Mouse (Mus musculus): Measurements from ENCODE around the gene Fam117a. TPM values are rescaled to one million over a fixed set of nuclear protein-coding genes. Genes with fewer than 3 reads are reported as not detected.

Fam117a gene
- polyA plus RNA-seq, 1 experiment from 2014 or later, result 7.7 TPM

- no peak overlapping the region for H3K9ac ChIP-seq
- H3K9me3 ChIP-seq, result no peaks in the 10 kb centered on the region
- H3K4me3 ChIP-seq, result no peak overlapping the region
- no peaks in the 10 kb centered on the region for H3K27me3 ChIP-seq (replicated peaks)
- H3K36me3 ChIP-seq, result no peaks in the 10 kb centered on the region
- no peak for ATAC-seq (ENCODE audit: extremely low read depth, insufficient number of reproducible peaks, low FRiP score, low TSS enrichment)
- no peak overlapping the region for H3K27ac ChIP-seq (replicated peaks)
- peaks cover 21% of the 10 kb centered on the region for H3K4me1 ChIP-seq
- 49% methylated on average over 4 of the region's 4 CpGs for WGBS
- H3K4me2 ChIP-seq, result no peak overlapping the region
Observed at GRCm38 (mm10) chr11:95333209-95333608, 3.6 kb upstream of the Fam117a start.

DNA sequence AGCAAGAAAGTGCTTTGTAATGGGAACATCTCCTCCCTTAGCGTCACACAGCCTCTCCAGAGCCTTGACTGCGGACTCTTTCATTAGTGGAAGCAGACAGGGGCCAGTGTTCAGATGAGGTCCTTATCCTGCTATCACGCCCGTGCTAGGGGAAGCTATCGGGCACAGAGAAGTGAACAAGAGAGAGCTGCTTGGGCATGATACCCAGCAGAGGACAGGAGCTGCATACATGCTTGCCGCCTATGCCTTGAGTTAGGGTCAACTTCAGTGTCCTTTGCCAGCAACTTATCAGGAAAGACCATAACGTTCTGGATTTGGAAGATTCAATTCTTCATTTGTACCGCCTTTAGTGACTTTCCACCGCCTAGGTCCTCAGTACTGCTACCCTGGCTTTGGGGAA lies 3.0 kb upstream of the Fam117a start:
- Histone ChIP-seq H3K27ac (replicated peaks) (no peak overlapping the region), H3K9ac (no peak overlapping the region), H3K9me3 (no peaks in the 10 kb centered on the region), H3K27me3 (replicated peaks) (no peaks in the 10 kb centered on the region), H3K4me1 (peaks cover 27% of the 10 kb centered on the region), H3K4me3 (no peak overlapping the region), H3K36me3 (no peaks in the 10 kb centered on the region), H3K4me2 (no peak overlapping the region)
- ATAC-seq (ENCODE audit: extremely low read depth, insufficient number of reproducible peaks, low FRiP score, low TSS enrichment), result no peak
- WGBS, result 75% methylated on average over 9 of the region's 9 CpGs

DNA sequence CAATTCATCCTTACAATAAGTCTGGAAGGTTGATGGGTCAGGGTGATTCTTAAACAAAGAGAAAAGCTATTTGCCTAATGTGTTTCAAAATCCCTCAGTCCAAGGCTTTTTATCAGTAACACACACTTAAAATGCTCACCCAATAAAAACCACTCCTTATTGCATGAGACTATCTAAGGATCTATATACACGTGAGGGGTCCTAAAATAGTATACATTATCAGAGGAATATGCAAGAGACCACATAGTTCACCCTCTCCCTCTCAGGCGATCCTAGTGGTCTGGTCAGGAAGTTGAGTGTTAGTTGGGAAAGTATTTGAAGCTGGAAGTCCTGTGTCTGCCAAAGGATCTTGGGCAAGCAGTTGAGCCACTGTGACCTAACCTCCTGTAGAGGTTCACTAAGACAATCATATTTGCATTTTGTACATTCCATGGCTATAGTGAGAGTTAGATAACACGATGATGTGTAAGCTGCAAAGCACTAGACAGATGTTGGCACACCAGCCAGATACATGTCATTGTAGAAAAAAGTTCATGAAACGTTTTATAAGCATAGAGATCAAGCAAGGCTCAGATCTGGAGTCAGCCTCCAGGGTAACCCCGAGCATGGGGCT lies 2.3 kb upstream of the Fam117a start:
- H3K27ac ChIP-seq (replicated peaks), result no peak overlapping the region
- H3K9me3 ChIP-seq, result no peaks in the 10 kb centered on the region
- H3K4me2 ChIP-seq, result no peak overlapping the region
- H3K36me3 ChIP-seq, result no peaks in the 10 kb centered on the region
- no peak for ATAC-seq (ENCODE audit: extremely low read depth, insufficient number of reproducible peaks, low FRiP score, low TSS enrichment)
- peaks cover 34% of the 10 kb centered on the region for H3K4me1 ChIP-seq
- H3K9ac ChIP-seq, result no peak overlapping the region
- H3K4me3 ChIP-seq, result no peak overlapping the region
- WGBS, result 36% methylated on average over 5 of the region's 5 CpGs
- no peaks in the 10 kb centered on the region for H3K27me3 ChIP-seq (replicated peaks)

DNA sequence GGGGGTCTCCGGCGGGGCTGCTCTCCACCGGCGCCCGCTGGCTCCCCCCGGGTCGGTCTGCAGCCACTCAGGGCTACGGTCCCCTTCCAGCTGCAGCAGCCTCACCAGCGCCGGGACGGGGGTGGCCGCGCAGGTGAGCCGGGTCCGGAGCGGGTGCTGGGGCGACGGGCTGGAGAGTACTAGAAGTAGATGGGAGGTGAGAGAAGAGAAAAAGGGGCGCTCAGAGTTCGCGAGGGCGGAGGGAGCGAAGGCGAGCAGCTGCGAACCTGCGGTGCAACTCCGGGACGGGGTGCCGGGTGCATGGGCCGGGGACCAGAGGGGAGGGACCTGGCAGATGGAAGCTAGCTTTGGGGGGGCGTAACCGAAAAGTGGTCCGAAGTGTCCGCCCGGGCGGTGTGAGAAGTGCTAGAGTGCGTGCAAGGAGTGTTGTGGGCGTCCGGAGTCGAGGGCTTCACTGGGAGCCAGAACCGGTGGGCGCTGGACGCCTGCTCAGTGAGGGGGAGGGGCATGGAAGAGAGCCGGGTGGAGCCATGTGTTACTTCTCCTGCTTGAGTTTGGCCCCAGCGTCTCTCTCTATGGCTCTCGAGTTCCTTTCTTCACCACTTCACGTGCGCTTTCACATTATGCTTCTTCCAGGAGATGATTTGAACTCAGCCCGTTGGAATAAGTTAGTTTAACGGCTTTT lies 453 bp downstream of the Fam117a start:
- H3K27me3 ChIP-seq (replicated peaks), result no peaks in the 10 kb centered on the region
- peak overlapping the region; percentile 97 for H3K4me2 ChIP-seq
- H3K27ac ChIP-seq (replicated peaks), result peak overlapping the region; percentile 74
- H3K4me3 ChIP-seq, result peak overlapping the region; percentile 95
- under 1% methylated on average over 47 of the region's 50 CpGs for WGBS
- peak; percentile 58 for ATAC-seq (ENCODE audit: extremely low read depth, insufficient number of reproducible peaks, low FRiP score, low TSS enrichment)
- H3K4me1 ChIP-seq, result peaks cover 40% of the 10 kb centered on the region
- peak overlapping the region; percentile 94 for H3K9ac ChIP-seq
- H3K36me3 ChIP-seq, result no peaks in the 10 kb centered on the region
- H3K9me3 ChIP-seq, result no peaks in the 10 kb centered on the region

DNA sequence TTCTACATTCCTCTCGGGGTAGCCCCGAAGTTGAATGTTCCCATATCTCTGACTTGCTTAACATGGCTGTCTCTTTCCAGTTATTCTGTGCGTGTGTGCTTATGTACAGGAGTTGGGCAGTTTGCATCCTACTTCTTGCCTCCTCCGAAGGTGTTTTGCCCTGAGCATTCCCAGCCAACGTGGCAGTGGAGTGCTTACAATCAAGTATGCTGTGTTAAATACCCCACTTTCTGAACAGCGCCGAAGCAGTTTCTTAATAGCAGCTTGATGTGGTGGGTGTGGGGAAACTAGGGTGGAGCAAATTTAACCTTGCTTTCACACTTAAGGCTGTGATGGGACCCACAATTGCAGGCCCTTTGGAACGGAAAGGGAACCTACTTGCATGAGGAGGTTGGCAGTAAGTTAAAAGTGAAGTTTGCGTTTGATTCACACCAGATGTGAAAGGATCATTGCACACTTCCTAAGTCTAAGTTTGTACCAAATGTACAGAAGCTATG lies 1.1 kb downstream of the Fam117a start:
- H3K4me3 ChIP-seq, result peak overlapping the region; percentile 95
- no peaks in the 10 kb centered on the region for H3K9me3 ChIP-seq
- peak overlapping the region; percentile 94 for H3K9ac ChIP-seq
- 26% methylated on average over 9 of the region's 9 CpGs for WGBS
- no peak for ATAC-seq (ENCODE audit: extremely low read depth, insufficient number of reproducible peaks, low FRiP score, low TSS enrichment)
- no peaks in the 10 kb centered on the region for H3K27me3 ChIP-seq (replicated peaks)
- H3K36me3 ChIP-seq, result no peaks in the 10 kb centered on the region
- H3K4me1 ChIP-seq, result peaks cover 41% of the 10 kb centered on the region
- H3K4me2 ChIP-seq, result peak overlapping the region; percentile 97
- peak overlapping the region; percentile 70 for H3K27ac ChIP-seq (replicated peaks)

- H3K4me2 ChIP-seq, result peak overlapping the region; percentile 97
- H3K4me3 ChIP-seq, result peak overlapping the region; percentile 95
- H3K9ac ChIP-seq, result peak overlapping the region; percentile 94
- H3K36me3 ChIP-seq, result no peaks in the 10 kb centered on the region
- no peaks in the 10 kb centered on the region for H3K9me3 ChIP-seq
- H3K27me3 ChIP-seq (replicated peaks), result no peaks in the 10 kb centered on the region
- H3K4me1 ChIP-seq, result peaks cover 47% of the 10 kb centered on the region
- no peak for ATAC-seq (ENCODE audit: extremely low read depth, insufficient number of reproducible peaks, low FRiP score, low TSS enrichment)
- H3K27ac ChIP-seq (replicated peaks), result peak overlapping the region; percentile 70
- 12% methylated on average over 14 of the region's 14 CpGs for WGBS
Observed at GRCm38 (mm10) chr11:95339471-95340021, 2.7 kb downstream of the Fam117a start.

DNA sequence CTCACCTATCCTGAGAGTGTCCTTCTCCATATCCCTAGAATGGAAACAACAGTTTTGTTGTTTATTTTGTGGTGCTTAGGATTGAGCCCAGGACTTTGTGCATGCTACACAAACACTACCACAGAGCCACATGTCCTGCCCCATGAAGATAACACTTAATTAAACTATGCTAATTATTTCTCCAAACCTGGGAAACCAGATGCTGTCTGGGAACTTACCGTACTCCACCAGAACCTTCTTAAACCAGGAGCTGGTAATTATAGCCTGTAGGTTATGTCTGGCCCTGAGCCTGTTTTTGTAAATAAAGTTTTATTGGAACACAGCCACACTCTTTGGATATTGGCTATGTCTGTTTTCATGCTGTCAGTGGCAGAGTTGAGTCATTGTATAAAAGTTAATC lies 3.4 kb downstream of the Fam117a start:
- Histone ChIP-seq H3K4me1 (peaks cover 48% of the 10 kb centered on the region), H3K36me3 (no peaks in the 10 kb centered on the region), H3K27me3 (replicated peaks) (no peaks in the 10 kb centered on the region), H3K4me3 (peak overlapping the region; percentile 95), H3K9ac (peak overlapping the region; percentile 94), H3K9me3 (no peaks in the 10 kb centered on the region), H3K4me2 (peak overlapping the region; percentile 97), H3K27ac (replicated peaks) (peak overlapping the region; percentile 70; the same call in 1 of the 2 replicates)
- 75% methylated on average over 1 of the region's 1 CpGs for WGBS
- no peak for ATAC-seq (ENCODE audit: extremely low read depth, insufficient number of reproducible peaks, low FRiP score, low TSS enrichment)

- 58% methylated on average over 5 of the region's 5 CpGs for WGBS
- no peak for ATAC-seq (ENCODE audit: extremely low read depth, insufficient number of reproducible peaks, low FRiP score, low TSS enrichment)
- peak overlapping the region; percentile 97 for H3K4me2 ChIP-seq
- peaks cover 52% of the 10 kb centered on the region for H3K4me1 ChIP-seq
- H3K27ac ChIP-seq (replicated peaks), result no peak overlapping the region
- no peaks in the 10 kb centered on the region for H3K36me3 ChIP-seq
- H3K9ac ChIP-seq, result peak overlapping the region; percentile 94; the same call in 1 of the 2 replicates
- peak overlapping the region; percentile 95 for H3K4me3 ChIP-seq
- H3K27me3 ChIP-seq (replicated peaks), result no peaks in the 10 kb centered on the region
- H3K9me3 ChIP-seq, result no peaks in the 10 kb centered on the region
Observed at GRCm38 (mm10) chr11:95340664-95341063, 3.8 kb downstream of the Fam117a start.

- Histone ChIP-seq H3K4me3 (peak overlapping the region; percentile 95), H3K4me2 (peak overlapping the region; percentile 97), H3K4me1 (peaks cover 39% of the 10 kb centered on the region), H3K9me3 (no peaks in the 10 kb centered on the region), H3K9ac (no peak overlapping the region; the same call in 1 of the 2 replicates), H3K27ac (replicated peaks) (no peak overlapping the region), H3K36me3 (peaks cover 14% of the 10 kb centered on the region), H3K27me3 (replicated peaks) (no peaks in the 10 kb centered on the region)
- 71% methylated on average over 4 of the region's 4 CpGs for WGBS
- ATAC-seq (ENCODE audit: extremely low read depth, insufficient number of reproducible peaks, low FRiP score, low TSS enrichment), result no peak
Observed at GRCm38 (mm10) chr11:95343180-95343579, 6.4 kb downstream of the Fam117a start.

DNA sequence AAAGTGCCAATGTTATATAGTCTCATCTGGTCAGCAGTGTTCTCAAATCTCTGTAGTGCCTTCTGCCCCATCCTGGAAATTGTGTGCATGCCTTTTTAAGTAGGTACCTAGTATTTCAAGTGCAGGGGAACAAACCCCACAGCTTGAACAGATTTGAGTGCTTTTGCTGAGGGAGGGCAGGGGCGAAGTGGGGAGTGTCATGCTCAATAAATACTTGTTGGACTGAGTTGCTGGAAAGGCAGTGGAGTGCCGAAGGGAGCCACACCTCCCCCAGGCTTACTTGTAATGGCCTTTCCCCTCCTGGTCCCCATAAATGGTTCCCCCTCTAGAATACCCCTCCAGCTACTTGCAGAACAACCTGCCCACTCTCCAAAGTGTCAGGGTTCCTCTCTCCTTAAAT lies 7.4 kb downstream of the Fam117a start:
- peak overlapping the region; percentile 97 for H3K4me2 ChIP-seq
- no peak for ATAC-seq (ENCODE audit: extremely low read depth, insufficient number of reproducible peaks, low FRiP score, low TSS enrichment)
- WGBS, result 57% methylated on average over 2 of the region's 2 CpGs

GRCm38 (mm10) chr11:95350289-95350688 lies 13.5 kb downstream of the Fam117a start:
- WGBS, result 62% methylated on average over 6 of the region's 6 CpGs
- peak overlapping the region; percentile 8; the same call in 1 of the 2 replicates for H3K4me2 ChIP-seq
- no peaks in the 10 kb centered on the region for H3K27me3 ChIP-seq (replicated peaks)
- H3K9me3 ChIP-seq, result no peaks in the 10 kb centered on the region
- no peak overlapping the region for H3K27ac ChIP-seq (replicated peaks)
- ATAC-seq (ENCODE audit: extremely low read depth, insufficient number of reproducible peaks, low FRiP score, low TSS enrichment), result no peak
- peaks cover 17% of the 10 kb centered on the region for H3K4me1 ChIP-seq
- peaks cover 25% of the 10 kb centered on the region for H3K36me3 ChIP-seq
- no peak overlapping the region for H3K4me3 ChIP-seq
- H3K9ac ChIP-seq, result no peak overlapping the region; the same call in 1 of the 2 replicates

More for the DNA sequence above, 7.4 kb downstream of the Fam117a start:
- Histone ChIP-seq H3K27me3 (replicated peaks) (no peaks in the 10 kb centered on the region), H3K36me3 (peaks cover 24% of the 10 kb centered on the region), H3K4me1 (peaks cover 29% of the 10 kb centered on the region), H3K9me3 (no peaks in the 10 kb centered on the region), H3K9ac (no peak overlapping the region), H3K4me3 (peak overlapping the region; percentile 95; the same call in 1 of the 2 replicates), H3K27ac (replicated peaks) (no peak overlapping the region)
